Mouse (Mus musculus): Measurements from ENCODE around the gene Ptpn14. TPM values are rescaled to one million over a fixed set of nuclear protein-coding genes. Genes with fewer than 3 reads are reported as not detected.

Gene Ptpn14
- polyA plus RNA-seq, 1 experiment from 2014 or later: 0.92 TPM

- WGBS: 39% methylated on average over 4 of the region's 4 CpGs
- no peaks in the 10 kb centered on the region for H3K4me1 ChIP-seq (ENCODE audit: control insufficient read depth, insufficient read depth, low read length)
These were observed 102.3 kb downstream of the Ptpn14 start for GRCm38 (mm10) chr1:189830391-189830790.

GRCm38 (mm10) chr1:189830797-189831232, 102.7 kb downstream of the Ptpn14 start:
- H3K36me3 ChIP-seq (ENCODE audit: control insufficient read depth, insufficient read depth, low read length): no peaks in the 10 kb centered on the region
- H3K4me3 ChIP-seq (ENCODE audit: low read depth, low read length): no peak overlapping the region
- H3K27me3 ChIP-seq (ENCODE audit: control insufficient read depth, insufficient read depth, low read length): no peaks in the 10 kb centered on the region
- no peak overlapping the region for H3K27ac ChIP-seq (ENCODE audit: low read depth, low read length)
- H3K9ac ChIP-seq (replicated peaks; ENCODE audit: low read depth, low read length): no peak overlapping the region
- H3K9me3 ChIP-seq (ENCODE audit: control insufficient read depth, low read length): no peaks in the 10 kb centered on the region
- no peak overlapping the region for H3K4me2 ChIP-seq (ENCODE audit: low read depth, low read length)
- no peak for ATAC-seq (ENCODE audit: low read depth)
- 9% methylated on average over 12 of the region's 12 CpGs for WGBS
- no peaks in the 10 kb centered on the region for H3K4me1 ChIP-seq (ENCODE audit: control insufficient read depth, insufficient read depth, low read length)

More at GRCm38 (mm10) chr1:189830391-189830790, 102.3 kb downstream of the Ptpn14 start:
- H3K9me3 ChIP-seq (ENCODE audit: control insufficient read depth, low read length): no peaks in the 10 kb centered on the region
- no peak for ATAC-seq (ENCODE audit: low read depth)
- H3K4me3 ChIP-seq (ENCODE audit: low read depth, low read length): no peak overlapping the region
- no peaks in the 10 kb centered on the region for H3K36me3 ChIP-seq (ENCODE audit: control insufficient read depth, insufficient read depth, low read length)
- no peak overlapping the region for H3K4me2 ChIP-seq (ENCODE audit: low read depth, low read length)
- no peak overlapping the region for H3K27ac ChIP-seq (ENCODE audit: low read depth, low read length)
- H3K27me3 ChIP-seq (ENCODE audit: control insufficient read depth, insufficient read depth, low read length): no peaks in the 10 kb centered on the region
- H3K9ac ChIP-seq (replicated peaks; ENCODE audit: low read depth, low read length): no peak overlapping the region

GRCm38 (mm10) chr1:189833351-189833750, 105.3 kb downstream of the Ptpn14 start:
- Histone ChIP-seq H3K9me3 (ENCODE audit: control insufficient read depth, low read length) (no peaks in the 10 kb centered on the region), H3K4me3 (ENCODE audit: low read depth, low read length) (no peak overlapping the region), H3K4me1 (ENCODE audit: control insufficient read depth, insufficient read depth, low read length) (no peaks in the 10 kb centered on the region), H3K27ac (ENCODE audit: low read depth, low read length) (no peak overlapping the region), H3K9ac (replicated peaks; ENCODE audit: low read depth, low read length) (no peak overlapping the region), H3K27me3 (ENCODE audit: control insufficient read depth, insufficient read depth, low read length) (no peaks in the 10 kb centered on the region), H3K36me3 (ENCODE audit: control insufficient read depth, insufficient read depth, low read length) (no peaks in the 10 kb centered on the region), H3K4me2 (ENCODE audit: low read depth, low read length) (no peak overlapping the region)
- WGBS: 77% methylated on average over 7 of the region's 7 CpGs
- ATAC-seq (ENCODE audit: low read depth): no peak

GRCm38 (mm10) chr1:189834166-189834565, 106.1 kb downstream of the Ptpn14 start:
- no peak overlapping the region for H3K4me3 ChIP-seq (ENCODE audit: low read depth, low read length)
- no peaks in the 10 kb centered on the region for H3K36me3 ChIP-seq (ENCODE audit: control insufficient read depth, insufficient read depth, low read length)
- H3K4me2 ChIP-seq (ENCODE audit: low read depth, low read length): no peak overlapping the region
- no peak overlapping the region for H3K9ac ChIP-seq (replicated peaks; ENCODE audit: low read depth, low read length)
- H3K4me1 ChIP-seq (ENCODE audit: control insufficient read depth, insufficient read depth, low read length): no peaks in the 10 kb centered on the region
- 33% methylated on average over 13 of the region's 13 CpGs for WGBS
- no peaks in the 10 kb centered on the region for H3K9me3 ChIP-seq (ENCODE audit: control insufficient read depth, low read length)
- no peaks in the 10 kb centered on the region for H3K27me3 ChIP-seq (ENCODE audit: control insufficient read depth, insufficient read depth, low read length)
- no peak for ATAC-seq (ENCODE audit: low read depth)
- H3K27ac ChIP-seq (ENCODE audit: low read depth, low read length): no peak overlapping the region

GRCm38 (mm10) chr1:189846319-189846718, 118.3 kb downstream of the Ptpn14 start:
- no peak for ATAC-seq (ENCODE audit: low read depth)
- Histone ChIP-seq H3K27ac (ENCODE audit: low read depth, low read length) (no peak overlapping the region), H3K27me3 (ENCODE audit: control insufficient read depth, insufficient read depth, low read length) (no peaks in the 10 kb centered on the region), H3K9ac (replicated peaks; ENCODE audit: low read depth, low read length) (no peak overlapping the region), H3K4me2 (ENCODE audit: low read depth, low read length) (no peak overlapping the region), H3K4me3 (ENCODE audit: low read depth, low read length) (no peak overlapping the region), H3K36me3 (ENCODE audit: control insufficient read depth, insufficient read depth, low read length) (no peaks in the 10 kb centered on the region), H3K4me1 (ENCODE audit: control insufficient read depth, insufficient read depth, low read length) (no peaks in the 10 kb centered on the region), H3K9me3 (ENCODE audit: control insufficient read depth, low read length) (no peaks in the 10 kb centered on the region)
- 93% methylated on average over 2 of the region's 2 CpGs for WGBS

- 84% methylated on average over 11 of the region's 11 CpGs for WGBS
- Histone ChIP-seq H3K4me3 (ENCODE audit: low read depth, low read length) (no peak overlapping the region), H3K4me2 (ENCODE audit: low read depth, low read length) (no peak overlapping the region), H3K27me3 (ENCODE audit: control insufficient read depth, insufficient read depth, low read length) (no peaks in the 10 kb centered on the region), H3K27ac (ENCODE audit: low read depth, low read length) (no peak overlapping the region), H3K9ac (replicated peaks; ENCODE audit: low read depth, low read length) (no peak overlapping the region), H3K9me3 (ENCODE audit: control insufficient read depth, low read length) (no peaks in the 10 kb centered on the region), H3K36me3 (ENCODE audit: control insufficient read depth, insufficient read depth, low read length) (no peaks in the 10 kb centered on the region), H3K4me1 (ENCODE audit: control insufficient read depth, insufficient read depth, low read length) (no peaks in the 10 kb centered on the region)
- no peak for ATAC-seq (ENCODE audit: low read depth)
These were observed 121.5 kb downstream of the Ptpn14 start for GRCm38 (mm10) chr1:189849550-189849949.

- H3K4me1 ChIP-seq (ENCODE audit: control insufficient read depth, insufficient read depth, low read length): no peaks in the 10 kb centered on the region
- H3K9me3 ChIP-seq (ENCODE audit: control insufficient read depth, low read length): no peaks in the 10 kb centered on the region
- H3K4me3 ChIP-seq (ENCODE audit: low read depth, low read length): no peak overlapping the region
- ATAC-seq (ENCODE audit: low read depth): no peak
- H3K27ac ChIP-seq (ENCODE audit: low read depth, low read length): no peak overlapping the region
- H3K4me2 ChIP-seq (ENCODE audit: low read depth, low read length): no peak overlapping the region
- 90% methylated on average over 5 of the region's 5 CpGs for WGBS
- no peaks in the 10 kb centered on the region for H3K36me3 ChIP-seq (ENCODE audit: control insufficient read depth, insufficient read depth, low read length)
- no peaks in the 10 kb centered on the region for H3K27me3 ChIP-seq (ENCODE audit: control insufficient read depth, insufficient read depth, low read length)
- no peak overlapping the region for H3K9ac ChIP-seq (replicated peaks; ENCODE audit: low read depth, low read length)
These were observed 124.0 kb downstream of the Ptpn14 start for GRCm38 (mm10) chr1:189852051-189852450.

- H3K27ac ChIP-seq (ENCODE audit: low read depth, low read length): no peak overlapping the region
- H3K27me3 ChIP-seq (ENCODE audit: control insufficient read depth, insufficient read depth, low read length): no peaks in the 10 kb centered on the region
- no peak overlapping the region for H3K4me2 ChIP-seq (ENCODE audit: low read depth, low read length)
- ATAC-seq (ENCODE audit: low read depth): no peak
- WGBS: 91% methylated on average over 7 of the region's 7 CpGs
- H3K9me3 ChIP-seq (ENCODE audit: control insufficient read depth, low read length): no peaks in the 10 kb centered on the region
- no peaks in the 10 kb centered on the region for H3K4me1 ChIP-seq (ENCODE audit: control insufficient read depth, insufficient read depth, low read length)
- H3K4me3 ChIP-seq (ENCODE audit: low read depth, low read length): no peak overlapping the region
- H3K9ac ChIP-seq (replicated peaks; ENCODE audit: low read depth, low read length): no peak overlapping the region
- no peaks in the 10 kb centered on the region for H3K36me3 ChIP-seq (ENCODE audit: control insufficient read depth, insufficient read depth, low read length)
These were observed 124.4 kb downstream of the Ptpn14 start for GRCm38 (mm10) chr1:189852456-189852855.

GRCm38 (mm10) chr1:189854646-189855045, 126.6 kb downstream of the Ptpn14 start:
- no peak overlapping the region for H3K4me3 ChIP-seq (ENCODE audit: low read depth, low read length)
- H3K27ac ChIP-seq (ENCODE audit: low read depth, low read length): no peak overlapping the region
- ATAC-seq (ENCODE audit: low read depth): no peak
- H3K9me3 ChIP-seq (ENCODE audit: control insufficient read depth, low read length): no peaks in the 10 kb centered on the region
- WGBS: 90% methylated on average over 13 of the region's 13 CpGs
- H3K4me2 ChIP-seq (ENCODE audit: low read depth, low read length): no peak overlapping the region
- H3K36me3 ChIP-seq (ENCODE audit: control insufficient read depth, insufficient read depth, low read length): no peaks in the 10 kb centered on the region
- no peaks in the 10 kb centered on the region for H3K4me1 ChIP-seq (ENCODE audit: control insufficient read depth, insufficient read depth, low read length)
- no peaks in the 10 kb centered on the region for H3K27me3 ChIP-seq (ENCODE audit: control insufficient read depth, insufficient read depth, low read length)
- no peak overlapping the region for H3K9ac ChIP-seq (replicated peaks; ENCODE audit: low read depth, low read length)

GRCm38 (mm10) chr1:189855739-189856138, 127.7 kb downstream of the Ptpn14 start:
- H3K4me2 ChIP-seq (ENCODE audit: low read depth, low read length): no peak overlapping the region
- no peaks in the 10 kb centered on the region for H3K9me3 ChIP-seq (ENCODE audit: control insufficient read depth, low read length)
- no peaks in the 10 kb centered on the region for H3K4me1 ChIP-seq (ENCODE audit: control insufficient read depth, insufficient read depth, low read length)
- no peak overlapping the region for H3K4me3 ChIP-seq (ENCODE audit: low read depth, low read length)
- H3K27me3 ChIP-seq (ENCODE audit: control insufficient read depth, insufficient read depth, low read length): no peaks in the 10 kb centered on the region
- H3K9ac ChIP-seq (replicated peaks; ENCODE audit: low read depth, low read length): no peak overlapping the region
- ATAC-seq (ENCODE audit: low read depth): no peak
- 98% methylated on average over 5 of the region's 5 CpGs for WGBS
- H3K27ac ChIP-seq (ENCODE audit: low read depth, low read length): no peak overlapping the region
- no peaks in the 10 kb centered on the region for H3K36me3 ChIP-seq (ENCODE audit: control insufficient read depth, insufficient read depth, low read length)
